14 mouse cellular contexts compared by ENCODE assay signal in genomic region chr5:136163807-136164474, GRCm38 (mm10). TPM values are rescaled to one million over a fixed set of nuclear protein-coding genes. Genes with fewer than 3 reads are reported as not detected.
DNase-seq lines count a peak whose midpoint lies in the region; ATAC-seq and TF ChIP-seq lines count a peak whose summit lies in the region.
"Had no signal": no experiment of that assay in that cellular context is flagged by ENCODE, and none has a peak within 500 bp of the region (broad histone marks: within the 10 kb centered on the region; RNA-seq: fewer than 3 reads in every experiment).

No protein-coding gene starts in this region.

- intact Hi-C loops in left cerebral cortex, postnatal 10 days (cut with DNase I) = no loop called here

- no peak for DNase-seq in embryonic facial prominence, embryonic 14.5 days (ENCODE audit: low spot score)
- DNase-seq in embryonic facial prominence, embryonic 10.5 days (ENCODE audit: low spot score) = no peak
- DNase-seq in forebrain, postnatal 0 days = peak; percentile 31
- DNase-seq in telencephalon, adult 2 months (ENCODE audit: low read depth, low spot score) = peak; percentile 15
- DNase-seq in kidney, postnatal 36 days = no peak
- no peak for DNase-seq in left cerebral cortex, postnatal 10 days (ENCODE audit: extremely low spot score in 1 of 2, low spot score in 2 of 2)
- DNase-seq: kidney, postnatal 25 days; retina, postnatal 1 day; spleen, adult 18-20 months; thymus, postnatal 36 days had no signal

- H3K4me2 ChIP-seq in embryonic facial prominence, embryonic 14.5 days (ENCODE audit: low read depth, low read length) = no peak overlapping the region
- H3K4me2 ChIP-seq in midbrain, embryonic 12.5 days (replicated peaks) = no peak overlapping the region
- no peak overlapping the region for H3K4me2 ChIP-seq in midbrain, embryonic 15.5 days
- H3K4me2 ChIP-seq in forebrain, postnatal 0 days (ENCODE audit: low read depth) = no peak overlapping the region
- H3K4me2 ChIP-seq: intestine, embryonic 15.5 days; neural tube, embryonic 15.5 days had no signal

- H3K4me3 ChIP-seq in embryonic facial prominence, embryonic 14.5 days (ENCODE audit: low read depth, low read length) = no peak overlapping the region
- no peak overlapping the region for H3K4me3 ChIP-seq in embryonic facial prominence, embryonic 10.5 days
- H3K4me3 ChIP-seq in midbrain, embryonic 12.5 days = no peak overlapping the region
- no peak overlapping the region for H3K4me3 ChIP-seq in midbrain, embryonic 15.5 days
- no peak overlapping the region for H3K4me3 ChIP-seq in forebrain, postnatal 0 days (ENCODE audit: low read depth, low read length)
- H3K4me3 ChIP-seq: intestine, embryonic 15.5 days; neural tube, embryonic 15.5 days had no signal

- no peak for TF ChIP-seq CTCF in forebrain, postnatal 0 days (IDR thresholded peaks at IDR 0.05; ENCODE audit: low read depth)

- peaks cover 20% of the 10 kb centered on the region; the same call in 1 of the 2 replicates for H3K36me3 ChIP-seq in embryonic facial prominence, embryonic 14.5 days (ENCODE audit: control insufficient read depth, insufficient read depth, low read length)
- peaks cover 21% of the 10 kb centered on the region; the same call in 1 of the 2 replicates for H3K36me3 ChIP-seq in embryonic facial prominence, embryonic 10.5 days (replicated peaks)
- H3K36me3 ChIP-seq in midbrain, embryonic 12.5 days = peaks cover 12% of the 10 kb centered on the region; the same call in 1 of the 2 replicates
- peaks cover 12% of the 10 kb centered on the region; the same call in 1 of the 2 replicates for H3K36me3 ChIP-seq in midbrain, embryonic 15.5 days (replicated peaks)
- H3K36me3 ChIP-seq in forebrain, postnatal 0 days (ENCODE audit: insufficient read depth) = peaks cover 30% of the 10 kb centered on the region
- H3K36me3 ChIP-seq: intestine, embryonic 15.5 days had no signal

- no peak overlapping the region for H3K27ac ChIP-seq in embryonic facial prominence, embryonic 14.5 days (replicated peaks; ENCODE audit: low read depth, low read length)
- no peak overlapping the region for H3K27ac ChIP-seq in embryonic facial prominence, embryonic 10.5 days (replicated peaks)
- peak overlapping the region; percentile 36; the same call in 1 of the 2 replicates for H3K27ac ChIP-seq in midbrain, embryonic 12.5 days (replicated peaks)
- no peak overlapping the region for H3K27ac ChIP-seq in midbrain, embryonic 15.5 days
- H3K27ac ChIP-seq in forebrain, postnatal 0 days (ENCODE audit: low read depth, low read length) = 0 out of 2 replicates have a peak overlapping the region, but pooled peaks have one; percentile 15
- H3K27ac ChIP-seq: intestine, embryonic 15.5 days; neural tube, embryonic 15.5 days had no signal

- H3K9ac ChIP-seq in embryonic facial prominence, embryonic 14.5 days (ENCODE audit: low read depth, low read length) = no peak overlapping the region
- no peak overlapping the region for H3K9ac ChIP-seq in midbrain, embryonic 12.5 days (replicated peaks)
- H3K9ac ChIP-seq in midbrain, embryonic 15.5 days = no peak overlapping the region
- no peak overlapping the region for H3K9ac ChIP-seq in forebrain, postnatal 0 days
- H3K9ac ChIP-seq: intestine, embryonic 15.5 days; neural tube, embryonic 15.5 days had no signal

- H3K27me3 ChIP-seq in embryonic facial prominence, embryonic 14.5 days (replicated peaks; ENCODE audit: control insufficient read depth, insufficient read depth, low read length) = no peaks in the 10 kb centered on the region
- no peaks in the 10 kb centered on the region for H3K27me3 ChIP-seq in embryonic facial prominence, embryonic 10.5 days (replicated peaks; ENCODE audit: low read depth, poor library complexity, severe bottlenecking)
- H3K27me3 ChIP-seq in midbrain, embryonic 12.5 days = no peaks in the 10 kb centered on the region
- no peaks in the 10 kb centered on the region for H3K27me3 ChIP-seq in midbrain, embryonic 15.5 days (replicated peaks)
- H3K27me3 ChIP-seq in forebrain, postnatal 0 days (ENCODE audit: insufficient read depth, low read length) = no peaks in the 10 kb centered on the region
- H3K27me3 ChIP-seq: intestine, embryonic 15.5 days; neural tube, embryonic 15.5 days had no signal

- no peaks in the 10 kb centered on the region for H3K4me1 ChIP-seq in embryonic facial prominence, embryonic 14.5 days (ENCODE audit: control insufficient read depth, insufficient read depth, low read length)
- H3K4me1 ChIP-seq in embryonic facial prominence, embryonic 10.5 days = no peaks in the 10 kb centered on the region
- no peaks in the 10 kb centered on the region for H3K4me1 ChIP-seq in midbrain, embryonic 12.5 days
- no peaks in the 10 kb centered on the region for H3K4me1 ChIP-seq in midbrain, embryonic 15.5 days
- no peaks in the 10 kb centered on the region for H3K4me1 ChIP-seq in forebrain, postnatal 0 days (ENCODE audit: insufficient read depth)
- H3K4me1 ChIP-seq: intestine, embryonic 15.5 days had no signal

- 0 out of 2 replicates have a peak, but pooled peaks cover 6% of the 10 kb centered on the region for H3K9me3 ChIP-seq in embryonic facial prominence, embryonic 14.5 days (ENCODE audit: control insufficient read depth, low read length)
- peaks cover 6% of the 10 kb centered on the region; the same call in 1 of the 2 replicates for H3K9me3 ChIP-seq in embryonic facial prominence, embryonic 10.5 days
- no peaks in the 10 kb centered on the region for H3K9me3 ChIP-seq in midbrain, embryonic 12.5 days
- H3K9me3 ChIP-seq in midbrain, embryonic 15.5 days = no peaks in the 10 kb centered on the region
- H3K9me3 ChIP-seq in forebrain, postnatal 0 days (ENCODE audit: low read length) = no peaks in the 10 kb centered on the region
- H3K9me3 ChIP-seq: intestine, embryonic 15.5 days; neural tube, embryonic 15.5 days had no signal

- ATAC-seq in embryonic facial prominence, embryonic 14.5 days (ENCODE audit: low read depth) = peak; percentile 48
- ATAC-seq in midbrain, embryonic 12.5 days (ENCODE audit: low FRiP score, low read depth) = peak; percentile 27; the same call in 1 of the 2 replicates
- no peak for ATAC-seq in midbrain, embryonic 15.5 days (replicated peaks)
- peak; percentile 90 for ATAC-seq in forebrain, postnatal 0 days
- ATAC-seq: intestine, embryonic 15.5 days had no signal

- WGBS in embryonic facial prominence, embryonic 14.5 days = 85% methylated on average over 11 of the region's 11 CpGs
- 85% methylated on average over 11 of the region's 11 CpGs for WGBS in embryonic facial prominence, embryonic 10.5 days
- 75% methylated on average over 11 of the region's 11 CpGs for WGBS in midbrain, embryonic 12.5 days
- WGBS in midbrain, embryonic 15.5 days = 61% methylated on average over 11 of the region's 11 CpGs
- 64% methylated on average over 11 of the region's 11 CpGs for WGBS in forebrain, postnatal 0 days

RNA-seq across cellular contexts. Expression of gene Orai2, which starts 6.6 kb away (rescaled TPM):
- polyA plus RNA-seq in embryonic facial prominence, embryonic 14.5 days (2014; fragmentation: Nextera tagmentation; extraction: Ambion mirVana) = 12.0 and 12.4 TPM in 2 replicates
- polyA plus RNA-seq in embryonic facial prominence, embryonic 10.5 days (2016; fragmentation: Nextera tagmentation; extraction: Ambion mirVana) = 7.4 and 8.2 TPM in 2 replicates
- polyA plus RNA-seq in midbrain, embryonic 12.5 days (2016; fragmentation: Nextera tagmentation; extraction: Ambion mirVana) = 14.6 and 17.0 TPM in 2 replicates
- polyA plus RNA-seq in midbrain, embryonic 15.5 days (2015; fragmentation: Nextera tagmentation; extraction: Ambion mirVana) = 52.0 and 53.2 TPM in 2 replicates
- 76.9 and 105 TPM in 2 replicates for total RNA-seq in forebrain, postnatal 0 days (2014; rRNA removed)
- polyA plus RNA-seq in forebrain, postnatal 0 days (2015; fragmentation: Nextera tagmentation; extraction: Ambion mirVana) = 52.1 and 64.0 TPM in 2 replicates
- total RNA-seq in left cerebral cortex, postnatal 10 days (2021) = 10 to 100 TPM; 59.8 to 62.6 TPM

RNA-seq across cellular contexts. Expression of gene Alkbh4, which starts 28.0 kb away (rescaled TPM):
- 11.7 and 15.2 TPM in 2 replicates for polyA plus RNA-seq in embryonic facial prominence, embryonic 14.5 days (2014; fragmentation: Nextera tagmentation; extraction: Ambion mirVana)
- polyA plus RNA-seq in embryonic facial prominence, embryonic 10.5 days (2016; fragmentation: Nextera tagmentation; extraction: Ambion mirVana) = 26.3 and 29.1 TPM in 2 replicates
- polyA plus RNA-seq in midbrain, embryonic 12.5 days (2016; fragmentation: Nextera tagmentation; extraction: Ambion mirVana) = 23.5 and 26.4 TPM in 2 replicates
- polyA plus RNA-seq in midbrain, embryonic 15.5 days (2015; fragmentation: Nextera tagmentation; extraction: Ambion mirVana) = 22.3 and 22.8 TPM in 2 replicates
- 12.7 and 16.1 TPM in 2 replicates for total RNA-seq in forebrain, postnatal 0 days (2014; rRNA removed)
- polyA plus RNA-seq in forebrain, postnatal 0 days (2015; fragmentation: Nextera tagmentation; extraction: Ambion mirVana) = 16.0 and 16.4 TPM in 2 replicates
- total RNA-seq in left cerebral cortex, postnatal 10 days (2021) = 10 to 100 TPM in 1 of 2 experiments, 1 to 10 TPM in 1; 9.5 to 11.7 TPM

RNA-seq across cellular contexts. Expression of gene Lrwd1, which starts 28.1 kb away (rescaled TPM):
- polyA plus RNA-seq in embryonic facial prominence, embryonic 14.5 days (2014; fragmentation: Nextera tagmentation; extraction: Ambion mirVana) = 29.7 and 32.0 TPM in 2 replicates
- polyA plus RNA-seq in embryonic facial prominence, embryonic 10.5 days (2016; fragmentation: Nextera tagmentation; extraction: Ambion mirVana) = 59.7 and 62.4 TPM in 2 replicates
- 40.0 and 41.4 TPM in 2 replicates for polyA plus RNA-seq in midbrain, embryonic 12.5 days (2016; fragmentation: Nextera tagmentation; extraction: Ambion mirVana)
- polyA plus RNA-seq in midbrain, embryonic 15.5 days (2015; fragmentation: Nextera tagmentation; extraction: Ambion mirVana) = 28.6 and 30.7 TPM in 2 replicates
- 30.0 and 33.3 TPM in 2 replicates for total RNA-seq in forebrain, postnatal 0 days (2014; rRNA removed)
- polyA plus RNA-seq in forebrain, postnatal 0 days (2015; fragmentation: Nextera tagmentation; extraction: Ambion mirVana) = 18.9 and 19.7 TPM in 2 replicates
- total RNA-seq in left cerebral cortex, postnatal 10 days (2021) = 10 to 100 TPM; 11.7 to 13.2 TPM

RNA-seq across cellular contexts. Expression of gene Prkrip1, which starts 34.8 kb away (rescaled TPM):
- 48.0 and 52.0 TPM in 2 replicates for polyA plus RNA-seq in embryonic facial prominence, embryonic 14.5 days (2014; fragmentation: Nextera tagmentation; extraction: Ambion mirVana)
- polyA plus RNA-seq in embryonic facial prominence, embryonic 10.5 days (2016; fragmentation: Nextera tagmentation; extraction: Ambion mirVana) = 68.6 and 76.8 TPM in 2 replicates
- 71.4 and 79.6 TPM in 2 replicates for polyA plus RNA-seq in midbrain, embryonic 12.5 days (2016; fragmentation: Nextera tagmentation; extraction: Ambion mirVana)
- polyA plus RNA-seq in midbrain, embryonic 15.5 days (2015; fragmentation: Nextera tagmentation; extraction: Ambion mirVana) = 54.8 and 55.6 TPM in 2 replicates
- 16.1 and 19.8 TPM in 2 replicates for total RNA-seq in forebrain, postnatal 0 days (2014; rRNA removed)
- 61.3 and 71.3 TPM in 2 replicates for polyA plus RNA-seq in forebrain, postnatal 0 days (2015; fragmentation: Nextera tagmentation; extraction: Ambion mirVana)
- 10 to 100 TPM; 41.2 to 42.4 TPM for total RNA-seq in left cerebral cortex, postnatal 10 days (2021)

RNA-seq across cellular contexts. Expression of gene Polr2j, which starts 47.5 kb away (rescaled TPM):
- polyA plus RNA-seq in embryonic facial prominence, embryonic 14.5 days (2014; fragmentation: Nextera tagmentation; extraction: Ambion mirVana) = 227 and 230 TPM in 2 replicates
- 300 and 301 TPM in 2 replicates for polyA plus RNA-seq in embryonic facial prominence, embryonic 10.5 days (2016; fragmentation: Nextera tagmentation; extraction: Ambion mirVana)
- 224 and 227 TPM in 2 replicates for polyA plus RNA-seq in midbrain, embryonic 12.5 days (2016; fragmentation: Nextera tagmentation; extraction: Ambion mirVana)
- 196 and 200 TPM in 2 replicates for polyA plus RNA-seq in midbrain, embryonic 15.5 days (2015; fragmentation: Nextera tagmentation; extraction: Ambion mirVana)
- total RNA-seq in forebrain, postnatal 0 days (2014; rRNA removed) = 85.0 and 123 TPM in 2 replicates
- 237 and 318 TPM in 2 replicates for polyA plus RNA-seq in forebrain, postnatal 0 days (2015; fragmentation: Nextera tagmentation; extraction: Ambion mirVana)
- total RNA-seq in left cerebral cortex, postnatal 10 days (2021) = 10 to 100 TPM; 82.2 to 91.6 TPM

Comparison
In these comparisons a context has a peak if more than half of its experiments do, and no peak if none do; other contexts are left out.
1. H3K27ac ChIP-seq: peak in midbrain, embryonic 12.5 days (single experiment) and forebrain, postnatal 0 days (single experiment); none in embryonic facial prominence, embryonic 14.5 days (single experiment), embryonic facial prominence, embryonic 10.5 days (single experiment) and midbrain, embryonic 15.5 days (single experiment).
2. DNase-seq: peak in forebrain, postnatal 0 days (single experiment) and telencephalon, adult 2 months (single experiment); none in embryonic facial prominence, embryonic 14.5 days (single experiment), embryonic facial prominence, embryonic 10.5 days (single experiment), kidney, postnatal 36 days (0 of 2) and left cerebral cortex, postnatal 10 days (0 of 2).